Mouse (Mus musculus) right cerebral cortex, postnatal 36 days (tissue): ENCODE measurements around the gene Blvra.
"Not testable (repeated sequence)": the region's sequence is repeated elsewhere in the genome, so short reads cannot be mapped to it uniquely, and the experiment has no call there.

ENCODE experiments used
- DNase-seq, 2 experiments: peaks; one replicate each; pipeline ENCODE4 v3.0.0; 2022; ENCODE audit warnings: low spot score in 2 of 2, mixed read lengths in 1 of 2

The Blvra gene

GRCm38 (mm10) chr2:127070435-127070841, at the start of gene Blvra:
Gene Blvra, plus strand, starts transcription at chr2:127070665.
- peak; percentile 78 to 87 for DNase-seq

- peak; percentile 60 to 66 for DNase-seq
Measured at GRCm38 (mm10) chr2:127035006-127035605, 35.4 kb upstream of the Blvra start.

- no peak for DNase-seq
Measured at GRCm38 (mm10) chr2:127037299-127037698, 33.2 kb upstream of the Blvra start.

GRCm38 (mm10) chr2:127061471-127061870, 9.0 kb upstream of the Blvra start:
- DNase-seq = no peak

- DNase-seq = no peak
Measured at GRCm38 (mm10) chr2:127068806-127069205, 1.7 kb upstream of the Blvra start.

GRCm38 (mm10) chr2:127069781-127070434, 557 bp upstream of the Blvra start:
- DNase-seq = no peak

GRCm38 (mm10) chr2:127070879-127071278, 414 bp downstream of the Blvra start:
- DNase-seq = no peak

- no peak for DNase-seq
Measured at GRCm38 (mm10) chr2:127074116-127074515, 3.7 kb downstream of the Blvra start.

- no peak for DNase-seq
Measured at GRCm38 (mm10) chr2:127077611-127078010, 7.1 kb downstream of the Blvra start.

- DNase-seq = not testable (repeated sequence)
Measured at GRCm38 (mm10) chr2:127079066-127079465, 8.6 kb downstream of the Blvra start.

- DNase-seq = no peak
Measured at GRCm38 (mm10) chr2:127079881-127080590, 9.6 kb downstream of the Blvra start.

GRCm38 (mm10) chr2:127080591-127081218, 10.2 kb downstream of the Blvra start:
- DNase-seq = no peak

- DNase-seq = no peak
Measured at GRCm38 (mm10) chr2:127086235-127086634, 15.8 kb downstream of the Blvra start.

- not testable (repeated sequence) for DNase-seq
Measured at GRCm38 (mm10) chr2:127090151-127090550, 19.7 kb downstream of the Blvra start.

- no peak for DNase-seq
Measured at GRCm38 (mm10) chr2:127092000-127092399, 21.5 kb downstream of the Blvra start.

GRCm38 (mm10) chr2:127108986-127109385, 38.5 kb downstream of the Blvra start:
- no peak for DNase-seq

- DNase-seq = no peak
Measured at GRCm38 (mm10) chr2:127121591-127122235, 51.2 kb downstream of the Blvra start.

- no peak for DNase-seq
Measured at GRCm38 (mm10) chr2:127128926-127129325, 58.5 kb downstream of the Blvra start.

- DNase-seq = no peak
Measured at GRCm38 (mm10) chr2:127131353-127131752, 60.9 kb downstream of the Blvra start.

GRCm38 (mm10) chr2:127133621-127134461, 63.4 kb downstream of the Blvra start, which contains the start of gene Ncaph:
Gene Ncaph, minus strand, starts transcription at chr2:127133954.
- peak; percentile 81 to 84 for DNase-seq

- DNase-seq = not testable (repeated sequence)
Measured at GRCm38 (mm10) chr2:127135255-127135654, 64.8 kb downstream of the Blvra start.
